Mouse (Mus musculus) E14TG2a.4 (cell line): ENCODE data around the gene Zfp335.

Source experiments
- H3K27me3 ChIP-seq: 2 replicates; pipeline ENCODE4 v1.6.1; 2014; ENCODE audit warnings: low read length, control low read depth; ENCODE audit not compliant: insufficient read depth
- H3K36me3 ChIP-seq: 2 replicates; pipeline ENCODE4 v1.6.1; 2014; ENCODE audit warnings: low read length, control low read depth; ENCODE audit not compliant: insufficient read depth
- H3K4me1 ChIP-seq: replicated peaks from 2 replicates; pipeline ENCODE4 v1.6.1; 2014; ENCODE audit warnings: low read depth, low read length, control low read depth
- H3K4me3 ChIP-seq: replicated peaks from 2 replicates; pipeline ENCODE4 v1.5.1; 2014; ENCODE audit warnings: mild to moderate bottlenecking, low read length
- H3K9me3 ChIP-seq: 2 replicates; pipeline ENCODE4 v1.6.1; 2014; ENCODE audit warnings: low read length, control low read depth
- CTCF ChIP-seq: conservative IDR thresholded peaks from 2 replicates; pipeline ENCODE4 v1.5.1; 2014; ENCODE audit warnings: low read length
- NANOG ChIP-seq: IDR thresholded peaks from 2 replicates; pipeline ENCODE4 v1.6.1; 2014; ENCODE audit warnings: borderline replicate concordance, low read length, mixed read lengths
- POU5F1 ChIP-seq: IDR thresholded peaks from 2 replicates; pipeline ENCODE4 v1.6.1; 2014; ENCODE audit warnings: low read length, borderline replicate concordance

Zfp335 gene

DNA sequence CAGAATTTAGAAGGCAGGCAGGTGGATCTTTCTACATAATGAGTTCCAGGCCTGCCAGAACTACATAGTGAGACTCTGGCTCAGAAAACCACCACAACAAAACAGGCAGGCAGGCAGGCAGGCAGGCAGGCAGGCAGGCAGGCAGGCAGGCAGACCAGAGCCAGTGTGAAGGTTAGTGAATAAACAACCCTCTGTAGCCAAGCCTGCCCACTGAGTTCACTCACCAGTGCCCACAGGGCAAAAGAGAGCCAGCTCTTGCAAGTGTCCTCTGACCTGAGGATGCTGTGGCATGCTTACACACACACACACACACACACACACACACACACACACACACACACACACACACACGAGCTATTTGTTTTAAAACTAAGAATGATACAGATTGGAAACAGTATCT is 8.1 kb downstream of the Zfp335 start:
- Histone ChIP-seq H3K27me3 (no peaks in the 10 kb centered on the region), H3K9me3 (peaks cover 6% of the 10 kb centered on the region), H3K4me3 (no peak overlapping the region), H3K4me1 (peaks cover 53% of the 10 kb centered on the region), H3K36me3 (peaks cover 100% of the 10 kb centered on the region)
- TF ChIP-seq NANOG (no peak), CTCF (no peak), POU5F1 (no peak)

DNA sequence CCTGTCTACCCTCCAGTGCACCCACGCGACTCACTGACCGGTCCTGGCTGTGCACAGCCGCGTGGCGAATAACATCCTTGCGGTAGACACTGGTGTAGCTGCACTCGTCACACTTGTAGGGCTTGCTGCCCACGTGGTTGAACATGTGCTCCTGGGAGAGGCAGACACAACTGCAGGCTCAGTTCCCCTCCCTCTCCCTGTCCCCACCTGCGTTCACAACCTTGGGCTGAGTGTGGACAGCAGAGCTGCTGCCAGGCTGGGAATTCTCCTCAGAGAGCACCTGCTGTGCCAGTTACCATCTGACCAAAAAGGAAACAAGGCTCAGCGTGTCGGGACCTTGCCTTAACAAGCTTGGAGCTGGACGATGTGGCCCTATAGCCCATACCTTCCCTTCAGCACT is 10.2 kb downstream of the Zfp335 start:
- H3K36me3 ChIP-seq, result peaks cover 100% of the 10 kb centered on the region
- no peak for TF ChIP-seq POU5F1
- TF ChIP-seq CTCF, result no peak
- TF ChIP-seq NANOG, result no peak
- peaks cover 5% of the 10 kb centered on the region for H3K9me3 ChIP-seq
- no peaks in the 10 kb centered on the region for H3K27me3 ChIP-seq
- peaks cover 40% of the 10 kb centered on the region for H3K4me1 ChIP-seq
- no peak overlapping the region for H3K4me3 ChIP-seq

DNA sequence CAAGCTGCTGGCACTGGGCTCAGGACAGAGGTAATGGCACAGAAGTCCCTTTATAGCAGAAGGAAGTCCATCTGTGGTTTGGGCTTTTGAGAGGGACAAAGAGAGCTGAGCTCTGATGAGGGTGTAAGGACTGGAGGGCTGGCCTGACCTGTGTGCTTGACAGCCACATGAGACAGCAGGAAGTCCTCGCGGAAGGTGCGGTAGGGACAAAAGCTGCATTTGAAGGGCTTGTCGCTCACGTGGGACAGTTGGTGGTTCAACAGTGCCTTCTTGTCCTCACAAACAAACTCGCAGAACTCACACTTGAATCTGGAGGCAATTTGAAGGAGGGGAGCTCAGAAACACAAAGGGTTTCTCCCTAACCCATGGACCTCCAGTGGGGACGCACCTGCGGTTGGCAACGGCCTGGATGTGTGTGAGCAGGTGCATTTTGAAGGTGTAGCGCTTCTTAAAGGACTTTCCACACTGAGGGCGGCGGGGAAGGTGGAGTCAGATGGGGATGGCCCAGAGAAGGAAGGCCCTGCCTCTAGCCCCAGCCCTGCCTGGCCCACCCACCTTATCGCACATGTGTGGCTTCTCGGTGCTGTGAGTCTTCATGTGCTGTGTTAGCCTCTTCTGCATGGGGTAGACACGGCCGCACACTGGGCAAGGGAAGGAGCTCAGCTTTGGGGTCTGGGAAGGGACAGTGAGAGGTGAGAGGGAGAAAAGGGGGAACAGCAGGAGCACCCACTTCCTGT is 11.7 kb downstream of the Zfp335 start:
- no peak overlapping the region for H3K4me3 ChIP-seq
- no peak for TF ChIP-seq POU5F1
- no peak for TF ChIP-seq NANOG
- no peak for TF ChIP-seq CTCF
- H3K4me1 ChIP-seq, result peaks cover 42% of the 10 kb centered on the region
- peaks cover 100% of the 10 kb centered on the region for H3K36me3 ChIP-seq
- no peaks in the 10 kb centered on the region for H3K27me3 ChIP-seq
- H3K9me3 ChIP-seq, result no peaks in the 10 kb centered on the region

DNA sequence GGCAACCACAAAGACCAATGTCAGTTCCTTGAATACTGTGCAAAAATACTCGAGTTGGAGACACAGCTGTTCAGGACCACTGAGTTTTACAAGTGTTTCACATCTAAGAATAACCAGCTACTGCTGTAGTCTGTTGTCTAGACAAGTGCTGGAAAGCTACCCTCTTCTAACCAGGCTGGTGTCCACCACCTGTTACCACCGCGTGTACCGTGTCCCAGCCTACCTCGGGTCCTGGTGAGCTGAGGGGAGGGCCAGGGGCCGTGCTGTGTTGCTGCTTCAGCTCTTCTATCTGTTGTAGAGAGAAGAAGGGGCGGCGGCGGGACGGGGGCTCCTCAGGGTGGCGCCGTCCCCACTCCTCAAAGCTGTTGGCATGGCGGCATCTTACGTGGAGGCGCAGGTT is 12.5 kb downstream of the Zfp335 start:
- no peaks in the 10 kb centered on the region for H3K9me3 ChIP-seq
- TF ChIP-seq CTCF (no peak), POU5F1 (no peak), NANOG (no peak)
- peaks cover 47% of the 10 kb centered on the region for H3K4me1 ChIP-seq
- no peaks in the 10 kb centered on the region for H3K27me3 ChIP-seq
- no peak overlapping the region for H3K4me3 ChIP-seq
- peaks cover 100% of the 10 kb centered on the region for H3K36me3 ChIP-seq

DNA sequence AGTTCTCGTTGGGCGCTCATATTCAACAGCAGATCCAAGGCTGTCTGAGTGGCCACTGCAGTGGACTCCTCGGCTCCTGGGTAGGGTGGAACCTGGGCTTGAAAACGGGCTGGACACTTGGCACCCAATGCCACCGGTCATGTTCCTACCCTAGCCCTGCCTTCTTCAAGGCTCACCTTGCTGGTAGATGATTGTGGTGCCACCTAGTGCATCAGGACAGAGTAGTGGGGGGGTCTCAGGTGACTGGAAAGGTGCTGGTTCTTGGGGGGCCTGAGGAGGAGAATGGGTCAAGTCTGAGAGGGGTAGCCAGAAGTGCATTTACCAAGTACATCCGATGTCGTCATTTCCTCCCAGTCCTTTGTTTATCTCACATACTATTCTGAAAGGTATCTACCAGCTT is 13.5 kb downstream of the Zfp335 start:
- no peaks in the 10 kb centered on the region for H3K27me3 ChIP-seq
- H3K4me1 ChIP-seq, result peaks cover 50% of the 10 kb centered on the region
- H3K36me3 ChIP-seq, result peaks cover 100% of the 10 kb centered on the region
- TF ChIP-seq POU5F1 (no peak), CTCF (no peak), NANOG (no peak)
- H3K4me3 ChIP-seq, result no peak overlapping the region
- no peaks in the 10 kb centered on the region for H3K9me3 ChIP-seq

DNA sequence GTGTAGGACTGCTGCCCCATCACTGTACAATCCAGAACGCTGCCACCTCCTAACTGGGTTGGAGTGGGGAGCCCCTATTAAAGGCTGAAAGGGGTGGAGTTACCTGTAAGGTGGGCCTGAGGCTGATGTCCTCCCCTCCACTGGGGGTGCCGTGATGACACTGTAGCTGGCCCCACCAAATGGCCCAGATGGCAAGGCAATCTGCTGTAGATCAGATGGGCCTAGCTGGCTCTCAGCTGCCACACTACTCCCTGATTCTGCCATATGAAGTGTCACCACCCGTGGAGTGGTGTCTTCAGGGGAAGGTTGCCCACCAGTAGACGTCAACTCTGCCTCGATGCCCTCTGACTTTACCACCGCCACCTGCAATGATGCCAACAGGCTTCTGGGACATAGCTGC is 15.7 kb downstream of the Zfp335 start:
- Histone ChIP-seq H3K4me1 (peaks cover 50% of the 10 kb centered on the region), H3K36me3 (peaks cover 100% of the 10 kb centered on the region), H3K27me3 (no peaks in the 10 kb centered on the region), H3K9me3 (no peaks in the 10 kb centered on the region), H3K4me3 (no peak overlapping the region)
- TF ChIP-seq CTCF (no peak), POU5F1 (no peak), NANOG (no peak)

DNA sequence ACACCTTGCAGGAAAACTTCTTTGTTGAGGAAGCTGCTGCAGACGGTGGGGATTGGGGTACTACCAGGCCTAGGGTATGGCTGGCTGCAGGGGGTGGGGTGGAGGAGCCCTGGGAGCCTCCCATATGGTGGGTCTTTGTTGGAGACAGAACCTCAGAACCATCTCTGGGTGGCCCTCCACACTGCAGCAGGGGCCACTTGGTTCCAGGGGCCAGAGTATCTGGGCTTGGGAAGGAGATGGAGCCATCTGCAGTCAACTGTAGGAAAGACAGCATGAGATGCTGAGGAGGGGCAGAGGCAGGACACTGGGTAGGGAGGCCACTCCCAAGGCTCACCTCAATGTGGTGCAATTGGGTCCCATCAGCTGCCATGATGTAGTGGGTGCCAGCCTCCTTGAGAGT is 16.9 kb downstream of the Zfp335 start:
- Histone ChIP-seq H3K36me3 (peaks cover 100% of the 10 kb centered on the region), H3K27me3 (no peaks in the 10 kb centered on the region), H3K9me3 (no peaks in the 10 kb centered on the region), H3K4me1 (peaks cover 50% of the 10 kb centered on the region), H3K4me3 (no peak overlapping the region)
- no peak for TF ChIP-seq CTCF
- TF ChIP-seq NANOG, result no peak
- TF ChIP-seq POU5F1, result no peak

DNA sequence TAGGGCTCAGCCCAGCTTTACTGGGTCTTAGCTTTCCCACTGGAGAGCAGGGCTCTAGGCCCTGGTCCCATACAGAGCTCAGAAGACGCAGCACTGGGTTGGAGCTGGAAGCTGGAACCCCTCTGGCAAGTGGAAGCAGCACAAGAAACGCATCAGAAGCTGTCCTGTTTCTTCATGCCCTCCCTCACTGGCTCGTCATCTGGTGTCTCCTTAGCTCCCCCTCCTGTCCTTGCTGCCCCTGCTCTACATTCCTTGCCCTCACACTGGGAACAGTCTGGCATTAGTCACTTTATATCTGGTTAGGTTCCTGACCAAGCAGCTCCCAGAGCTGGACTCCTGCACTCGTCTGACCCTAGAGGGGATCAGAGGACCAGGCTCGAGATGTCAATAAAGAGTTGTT is 17.5 kb downstream of the Zfp335 start:
- Histone ChIP-seq H3K9me3 (no peaks in the 10 kb centered on the region), H3K27me3 (no peaks in the 10 kb centered on the region), H3K36me3 (peaks cover 100% of the 10 kb centered on the region), H3K4me3 (no peak overlapping the region), H3K4me1 (peaks cover 50% of the 10 kb centered on the region)
- TF ChIP-seq CTCF (no peak), POU5F1 (no peak), NANOG (no peak)

DNA sequence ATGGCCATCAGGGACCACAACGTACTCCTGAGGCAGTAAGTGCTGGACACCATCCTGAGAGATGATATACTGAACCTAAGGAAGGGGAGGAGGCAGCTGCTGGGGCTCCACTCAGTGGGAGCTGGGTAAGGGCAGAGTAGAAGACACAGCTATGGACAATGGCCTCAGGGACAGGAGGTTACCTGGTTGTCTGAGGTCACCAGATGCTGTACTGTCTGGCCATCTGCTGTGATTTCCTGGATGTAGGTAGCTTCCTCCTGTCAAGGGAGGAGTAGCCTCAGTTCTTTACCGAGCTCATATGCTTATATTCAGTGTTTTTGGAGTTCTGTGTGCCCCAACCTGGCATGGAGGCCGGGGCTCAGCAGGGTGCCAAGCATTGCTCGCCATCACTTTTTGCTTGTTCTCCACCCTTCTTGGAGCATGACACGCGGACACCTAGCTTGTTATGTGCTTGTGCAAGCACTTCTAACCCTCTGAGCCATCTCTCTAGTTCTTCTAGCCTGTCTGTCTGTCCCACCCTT is 18.8 kb downstream of the Zfp335 start:
- H3K9me3 ChIP-seq, result no peaks in the 10 kb centered on the region
- no peaks in the 10 kb centered on the region for H3K27me3 ChIP-seq
- H3K4me3 ChIP-seq, result no peak overlapping the region
- TF ChIP-seq CTCF (no peak), NANOG (no peak), POU5F1 (no peak)
- peaks cover 100% of the 10 kb centered on the region for H3K36me3 ChIP-seq
- peaks cover 62% of the 10 kb centered on the region for H3K4me1 ChIP-seq
